Mouse (Mus musculus) left cerebral cortex, adult 2 months (tissue): ENCODE measurements around the gene Nwd1. TPM values are rescaled to one million over a fixed set of nuclear protein-coding genes. Genes with fewer than 3 reads are reported as not detected.
"Not testable (repeated sequence)": the region's sequence is repeated elsewhere in the genome, so short reads cannot be mapped to it uniquely, and the experiment has no call there.

Experiments used
- DNase-seq, 2 experiments: peaks; one replicate each; pipeline ENCODE4 v3.0.0; 2021 to 2022; ENCODE audit warnings: low spot score in 2 of 2, mixed read lengths in 1 of 2; ENCODE audit errors: extremely low spot score in 1 of 2
- H3K27ac ChIP-seq: fragments of 200-600 bp; 2 replicates; pipeline ENCODE4 v1.8.1; 2022
- H3K4me3 ChIP-seq: fragments of 200-600 bp; 2 replicates; pipeline ENCODE4 v1.8.1; 2022
- CTCF ChIP-seq: fragments of 200-600 bp; IDR thresholded peaks from 2 replicates; pipeline ENCODE4 v1.8.1; 2022; ENCODE audit warnings: antibody characterized with exemption, mild to moderate bottlenecking, moderate library complexity
- intact Hi-C: fragments of 180-260 bp; cut with DNase I; formaldehyde crosslinking; loops from one replicate; pipeline ENCODE4 v1.15.1; 2025
- total RNA-seq, 2 experiments: library from RNA; stranded (reverse); gene quantifications; 2 replicates each; pipeline ENCODE4 v1.2.3; 2021

Nwd1 gene
- total RNA-seq, 2 experiments from 2014 or later: 46.1 to 46.9 TPM

- DNase-seq: no peak
These were observed 22.4 kb downstream of the Nwd1 start for GRCm38 (mm10) chr8:72668925-72669324.

GRCm38 (mm10) chr8:72672802-72673201, 26.3 kb downstream of the Nwd1 start:
- TF ChIP-seq CTCF: peak; percentile 38
- H3K4me3 ChIP-seq: no peak overlapping the region
- DNase-seq: no peak

More at GRCm38 (mm10) chr8:72668925-72669324, 22.4 kb downstream of the Nwd1 start:
- intact Hi-C loops: no loop called here
- TF ChIP-seq CTCF: no peak; the same call in 1 of the 2 replicates
- Histone ChIP-seq H3K27ac (no peak overlapping the region), H3K4me3 (no peak overlapping the region)

DNA sequence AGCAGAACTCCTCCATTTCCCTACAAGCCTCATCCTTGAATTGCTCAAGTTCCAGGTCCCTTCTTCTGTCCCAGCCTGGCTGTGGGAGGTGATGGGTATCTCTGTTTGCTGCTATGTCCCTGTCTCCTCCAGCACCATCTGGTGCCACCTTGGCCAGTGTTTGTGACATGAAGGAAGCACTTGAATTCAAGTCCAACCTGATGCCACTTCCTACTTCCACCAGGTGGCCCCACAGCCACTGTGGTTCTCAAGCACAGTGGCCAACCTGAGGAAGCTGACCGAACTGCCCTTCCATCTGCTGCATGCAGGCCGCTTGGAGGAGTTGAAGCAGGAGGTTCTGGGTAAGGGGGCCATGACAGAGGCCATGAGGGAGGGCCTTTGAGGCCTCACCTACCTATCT, 27.7 kb downstream of the Nwd1 start:
- intact Hi-C loops: no loop called here

More at GRCm38 (mm10) chr8:72672802-72673201, 26.3 kb downstream of the Nwd1 start:
- intact Hi-C loops: no loop called here
- H3K27ac ChIP-seq: no peak overlapping the region

GRCm38 (mm10) chr8:72676436-72676835, 29.9 kb downstream of the Nwd1 start:
- Histone ChIP-seq H3K27ac (no peak overlapping the region), H3K4me3 (no peak overlapping the region)
- no peak for TF ChIP-seq CTCF
- intact Hi-C loops: no loop called here
- no peak for DNase-seq

More for the DNA sequence above, 27.7 kb downstream of the Nwd1 start:
- Histone ChIP-seq H3K4me3 (no peak overlapping the region), H3K27ac (no peak overlapping the region)
- no peak for DNase-seq
- peak; percentile 27 for TF ChIP-seq CTCF

- H3K4me3 ChIP-seq, intact Hi-C loops, DNase-seq, H3K27ac ChIP-seq: not testable (repeated sequence)
These were observed 30.3 kb downstream of the Nwd1 start for GRCm38 (mm10) chr8:72676844-72677243.

DNA sequence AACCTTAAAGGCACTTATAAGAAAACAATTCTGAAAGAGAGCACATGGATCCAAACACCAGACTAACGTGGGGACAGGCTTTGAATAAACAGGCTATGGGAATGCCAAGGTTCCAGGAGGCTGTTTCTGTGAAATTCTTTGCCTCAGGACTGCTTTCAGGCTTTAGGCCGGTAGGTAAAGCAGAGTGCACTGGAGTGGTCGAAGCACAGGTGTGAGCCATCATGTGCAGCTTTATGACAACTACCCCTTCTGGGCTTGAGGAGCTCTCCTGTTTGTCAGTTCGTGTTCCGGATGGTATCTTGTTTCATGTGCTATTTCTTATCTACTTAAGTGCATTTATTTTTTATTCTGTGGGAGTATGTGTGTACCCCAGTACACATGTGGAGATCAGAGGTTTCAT, 30.8 kb downstream of the Nwd1 start:
- no peak for TF ChIP-seq CTCF
- Histone ChIP-seq H3K27ac (no peak overlapping the region), H3K4me3 (no peak overlapping the region)
- intact Hi-C loops: no loop called here
- no peak for DNase-seq

DNA sequence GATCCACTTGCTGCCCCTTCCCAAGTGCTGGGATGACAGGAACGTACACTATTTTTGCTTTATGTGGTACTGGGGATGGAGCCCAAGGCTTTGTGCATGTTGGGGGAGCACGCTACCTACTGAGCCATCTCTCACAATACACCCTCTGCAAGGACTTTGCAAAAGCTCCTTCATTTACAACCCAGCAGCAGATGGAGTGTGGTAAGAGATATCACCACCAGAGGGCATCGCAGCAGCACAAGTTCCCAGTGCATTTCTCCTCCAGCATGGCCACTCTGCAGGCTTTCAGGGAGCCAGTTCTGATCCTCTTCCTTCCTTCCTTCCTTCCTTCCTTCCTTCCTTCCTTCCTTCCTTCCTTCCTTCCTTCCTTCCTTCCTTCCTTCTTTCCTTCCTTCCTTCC, 33.6 kb downstream of the Nwd1 start:
- Histone ChIP-seq H3K27ac (no peak overlapping the region), H3K4me3 (no peak overlapping the region)
- intact Hi-C loops: loop anchor here (2.0 kb wide), 1 partner anchor 65 kb away; no protein-coding TSS in a partner anchor
- peak; percentile 74 for TF ChIP-seq CTCF
- DNase-seq: peak; percentile 70 to 75

- no peak overlapping the region for H3K27ac ChIP-seq
- peak; percentile 14 to 42 for DNase-seq
- no peak for TF ChIP-seq CTCF
- H3K4me3 ChIP-seq: no peak overlapping the region
- intact Hi-C loops: no loop called here
These were observed 35.7 kb downstream of the Nwd1 start for GRCm38 (mm10) chr8:72682051-72682687.

- peak overlapping the region; percentile 24; the same call in 1 of the 2 replicates for H3K27ac ChIP-seq
- no peak overlapping the region for H3K4me3 ChIP-seq
- intact Hi-C loops: no loop called here
- TF ChIP-seq CTCF: no peak
- DNase-seq: no peak
These were observed 36.6 kb downstream of the Nwd1 start for GRCm38 (mm10) chr8:72683010-72683521.

GRCm38 (mm10) chr8:72683572-72684099, 37.1 kb downstream of the Nwd1 start:
- DNase-seq, H3K4me3 ChIP-seq, intact Hi-C loops: not testable (repeated sequence)
- peak overlapping the region; percentile 24; the same call in 1 of the 2 replicates for H3K27ac ChIP-seq

- Histone ChIP-seq H3K27ac (no peak overlapping the region), H3K4me3 (no peak overlapping the region)
- DNase-seq: no peak
- TF ChIP-seq CTCF: no peak
- intact Hi-C loops: no loop called here
These were observed 51.9 kb downstream of the Nwd1 start for GRCm38 (mm10) chr8:72698349-72698926.

- Histone ChIP-seq H3K27ac (no peak overlapping the region), H3K4me3 (no peak overlapping the region)
- DNase-seq: no peak
- no peak for TF ChIP-seq CTCF
- intact Hi-C loops: no loop called here
These were observed 66.1 kb downstream of the Nwd1 start for GRCm38 (mm10) chr8:72712569-72712968.
